Mouse (Mus musculus): ENCODE results near the gene Ghitm.

Gene Ghitm

DNA sequence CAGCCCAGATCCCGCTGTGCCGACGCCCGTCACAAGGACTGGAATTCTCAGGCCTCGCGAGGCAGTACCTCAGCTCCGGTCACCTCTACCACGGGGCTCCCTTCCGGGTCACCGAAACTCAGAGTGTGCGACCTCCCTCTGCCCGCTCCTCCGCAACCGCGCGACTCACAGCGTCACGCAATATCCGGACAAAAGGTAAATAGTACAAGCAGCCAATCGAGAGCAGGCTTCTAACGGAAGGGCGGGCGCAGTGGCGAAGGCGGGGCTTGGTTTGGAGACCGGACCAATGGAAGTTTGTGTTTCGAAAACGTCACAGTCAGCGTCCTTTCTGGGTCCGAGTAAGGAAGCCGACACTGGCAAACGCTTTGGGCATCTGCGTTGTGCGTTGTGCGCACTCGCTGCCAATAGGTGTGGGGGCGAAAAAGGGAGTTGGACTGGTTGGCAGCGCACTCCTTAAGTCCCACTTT is at the start of gene Ghitm:
Ghitm (minus strand) TSS at position 146 of the 467 bp plus-strand sequence.
- peak; percentile 98 for DNase-seq (ENCODE audit: low read depth, low spot score)

GRCm38 (mm10) chr14:37184871-37185270 is 49.8 kb upstream of the Ghitm start:
- no peak for DNase-seq (ENCODE audit: low read depth, low spot score)

- DNase-seq (ENCODE audit: low read depth, low spot score) = peak; percentile 75
Measured at GRCm38 (mm10) chr14:37174484-37174883, 39.4 kb upstream of the Ghitm start.

GRCm38 (mm10) chr14:37165266-37165926 is 30.3 kb upstream of the Ghitm start:
- DNase-seq (ENCODE audit: low read depth, low spot score) = peak; percentile 47

- DNase-seq (ENCODE audit: low read depth, low spot score) = no peak
Measured at GRCm38 (mm10) chr14:37164392-37165032, 29.4 kb upstream of the Ghitm start.

GRCm38 (mm10) chr14:37163277-37163956 is 28.3 kb upstream of the Ghitm start:
- DNase-seq (ENCODE audit: low read depth, low spot score) = no peak

DNA sequence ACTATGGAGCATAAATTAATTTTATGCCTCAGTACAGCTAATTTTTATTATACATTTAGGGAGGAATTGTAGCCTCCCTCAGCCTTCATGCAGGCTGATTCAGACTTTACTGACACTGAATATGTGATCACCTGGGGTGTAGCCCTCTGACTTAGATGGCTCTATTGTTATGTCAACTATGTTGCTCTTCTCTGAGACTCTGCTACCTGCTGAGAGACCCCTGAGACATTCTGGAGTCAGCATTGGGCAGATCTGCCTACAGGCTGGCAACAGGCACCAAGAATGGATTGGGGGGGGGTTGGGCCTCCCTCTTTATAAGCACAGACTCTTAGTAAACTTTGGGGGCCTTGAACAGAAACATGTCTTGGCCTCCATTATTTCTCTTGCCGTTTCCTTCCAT is 19.3 kb upstream of the Ghitm start:
- peak; percentile 55 for DNase-seq (ENCODE audit: low read depth, low spot score)

GRCm38 (mm10) chr14:37139051-37139710 is 4.1 kb upstream of the Ghitm start:
- DNase-seq (ENCODE audit: low read depth, low spot score) = no peak

GRCm38 (mm10) chr14:37137596-37137995 is 2.5 kb upstream of the Ghitm start:
- peak; percentile 50 for DNase-seq (ENCODE audit: low read depth, low spot score)

GRCm38 (mm10) chr14:37136110-37136509 is 1.0 kb upstream of the Ghitm start:
- no peak for DNase-seq (ENCODE audit: low read depth, low spot score)

DNA sequence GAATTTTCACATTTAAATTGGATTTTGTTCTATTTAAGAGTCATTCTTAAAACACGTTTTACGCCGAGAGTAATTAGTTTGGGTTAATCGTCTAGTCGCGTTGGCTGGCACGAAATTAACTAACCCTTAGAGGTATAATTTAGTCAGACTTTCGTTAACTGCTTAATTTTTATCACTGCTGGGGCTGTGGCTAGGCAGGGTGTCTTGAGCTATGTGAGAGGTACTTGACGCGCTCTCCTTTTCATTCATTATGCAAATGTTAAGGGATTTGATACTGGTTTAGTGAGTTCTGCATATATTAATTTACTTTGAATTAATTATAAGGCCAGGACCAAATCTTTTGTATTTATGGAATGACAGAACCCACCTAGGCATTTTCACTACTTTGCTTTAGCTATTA is 599 bp upstream of the Ghitm start:
- DNase-seq (ENCODE audit: low read depth, low spot score) = no peak

GRCm38 (mm10) chr14:37134304-37135126 is 557 bp downstream of the Ghitm start:
- peak; percentile 35 for DNase-seq (ENCODE audit: low read depth, low spot score)

GRCm38 (mm10) chr14:37127652-37128051 is 7.4 kb downstream of the Ghitm start:
- DNase-seq (ENCODE audit: low read depth, low spot score) = peak; percentile 68

GRCm38 (mm10) chr14:37119233-37119632 is 15.8 kb downstream of the Ghitm start:
- DNase-seq (ENCODE audit: low read depth, low spot score) = no peak

DNA sequence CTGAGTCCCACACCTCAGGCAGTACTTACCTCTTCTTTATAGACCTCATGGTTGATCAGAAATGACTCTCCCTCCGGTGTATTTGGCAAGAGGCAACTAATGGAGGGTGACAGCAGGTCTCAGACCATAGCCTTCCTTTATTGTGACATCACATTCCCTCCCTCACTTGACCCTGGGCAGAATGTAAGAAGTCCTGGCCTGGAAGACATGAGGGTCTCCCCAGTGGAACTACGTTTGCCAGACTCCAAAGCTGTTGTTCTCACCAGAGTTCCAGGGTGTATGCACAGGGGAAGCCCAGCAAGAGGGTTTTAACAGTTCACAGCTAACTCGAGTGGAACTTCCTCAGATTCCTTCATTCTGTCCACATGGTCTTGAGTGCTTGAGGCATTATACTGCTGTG is 21.1 kb downstream of the Ghitm start, which contains the start of gene 2610528A11Rik:
2610528A11Rik (minus strand) TSS at position 101 of the 400 bp plus-strand sequence.
- no peak for DNase-seq (ENCODE audit: low read depth, low spot score)

- no peak for DNase-seq (ENCODE audit: low read depth, low spot score)
Measured at GRCm38 (mm10) chr14:37112931-37113330, 22.1 kb downstream of the Ghitm start.

DNA sequence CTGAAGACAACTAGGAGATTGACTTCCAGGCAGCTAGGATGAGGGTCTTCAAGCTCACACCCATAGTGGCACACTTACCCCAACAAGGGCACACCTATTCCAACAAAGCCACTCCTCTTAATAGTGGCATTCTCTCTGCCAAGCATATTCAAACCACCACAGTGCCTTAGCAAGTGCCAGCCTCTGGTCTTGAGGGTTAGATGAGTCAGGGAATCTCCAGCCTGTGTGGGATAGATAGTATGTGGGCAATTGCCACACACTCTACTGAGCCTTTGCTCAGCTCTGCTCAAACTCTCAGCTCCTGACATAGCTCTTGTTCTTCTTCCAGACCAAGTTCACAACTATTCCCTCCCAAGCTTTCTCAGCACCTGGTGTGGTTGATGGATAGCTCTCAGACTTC is 23.7 kb downstream of the Ghitm start:
- no peak for DNase-seq (ENCODE audit: low read depth, low spot score)

GRCm38 (mm10) chr14:37110456-37110855 is 24.6 kb downstream of the Ghitm start:
- DNase-seq (ENCODE audit: low read depth, low spot score) = no peak

- peak; percentile 18 for DNase-seq (ENCODE audit: low read depth, low spot score)
Measured at GRCm38 (mm10) chr14:37109975-37110374, 25.1 kb downstream of the Ghitm start.

DNA sequence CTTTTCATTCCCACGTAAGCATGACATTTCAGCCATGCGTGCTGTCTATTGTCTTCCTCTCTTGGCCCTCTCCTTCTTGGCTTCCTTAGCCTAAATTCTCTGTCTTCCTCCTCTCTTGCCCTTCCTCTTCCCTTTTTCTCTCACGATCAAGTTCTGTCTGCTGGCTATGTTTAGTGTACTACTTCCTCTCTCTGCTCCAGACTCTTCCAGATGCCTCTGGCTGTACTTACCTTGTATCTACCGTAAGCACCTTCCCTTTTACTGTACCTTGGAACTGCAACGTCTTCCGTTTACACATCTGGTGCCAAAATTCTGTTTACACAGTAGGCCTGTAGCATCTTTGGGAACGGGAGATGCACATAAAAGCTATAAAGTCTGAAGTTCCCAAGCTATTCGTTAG is 25.6 kb downstream of the Ghitm start:
- DNase-seq (ENCODE audit: low read depth, low spot score) = no peak

DNA sequence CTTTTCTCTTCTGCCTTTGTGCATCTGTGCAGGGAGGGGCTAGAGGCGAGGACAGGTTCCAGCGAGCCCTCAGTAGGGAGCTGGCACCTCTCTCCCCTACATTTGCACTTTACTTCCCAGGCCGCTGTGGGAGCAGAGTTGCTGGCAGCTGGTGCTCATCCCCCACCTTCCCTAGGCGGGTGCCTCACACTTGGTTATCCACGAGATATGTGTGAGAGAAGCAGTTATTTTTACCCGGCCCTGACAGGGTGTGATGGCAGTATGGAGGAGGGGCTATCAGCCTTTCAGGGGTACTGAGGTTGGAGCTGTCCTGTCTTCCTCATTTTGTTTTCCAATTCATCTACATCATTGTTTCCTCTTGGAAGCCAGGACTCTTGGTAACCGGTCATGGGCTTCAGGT is 29.2 kb downstream of the Ghitm start:
- DNase-seq (ENCODE audit: low read depth, low spot score) = no peak
